Mouse (Mus musculus): ENCODE measurements around the gene Npr1. TPM values are rescaled to one million over a fixed set of nuclear protein-coding genes. Genes with fewer than 3 reads are reported as not detected.
A peak's percentile ranks its signal among the peaks of the same experiment; 100 is the strongest.

Npr1 gene
- 3.5 and 6.2 TPM in 2 replicates for total RNA-seq (2014; rRNA removed)
- polyA plus RNA-seq (2015; fragmentation: Nextera tagmentation; extraction: Ambion mirVana) = 2.8 TPM in 2 replicates

- 0% methylated on average over 26 of the region's 49 CpGs for WGBS
- no peaks in the 10 kb centered on the region for H3K4me1 ChIP-seq (ENCODE audit: insufficient read depth, low read length)
- ATAC-seq = peak; percentile 41
- peak within 1 kb of the TSS; percentile 49 for H3K9ac ChIP-seq (replicated peaks; ENCODE audit: low read length)
- no peaks in the 10 kb centered on the region for H3K9me3 ChIP-seq (ENCODE audit: low read length)
- no peaks in the 10 kb centered on the region for H3K36me3 ChIP-seq (ENCODE audit: insufficient read depth, low read length)
- TF ChIP-seq CTCF (IDR thresholded peaks at IDR 0.05; ENCODE audit: low read depth) = no peak
- H3K27me3 ChIP-seq (ENCODE audit: insufficient read depth, low read length) = peaks cover 3% of the 10 kb centered on the region
- peak within 1 kb of the TSS; percentile 96 for H3K4me2 ChIP-seq (ENCODE audit: low read depth, low read length)
- H3K27ac ChIP-seq = no peak within 1 kb of the TSS
- no peak for DNase-seq (ENCODE audit: low spot score)
- H3K4me3 ChIP-seq (ENCODE audit: low read length) = peak within 1 kb of the TSS; percentile 56
These were observed at the start of gene Npr1 for GRCm38 (mm10) chr3:90465686-90466310. Gene Npr1, minus strand, starts transcription at chr3:90465866.

- Histone ChIP-seq H3K9ac (replicated peaks; ENCODE audit: low read length) (0 out of 2 replicates have a peak overlapping the region, but pooled peaks have one; percentile 13), H3K36me3 (ENCODE audit: insufficient read depth, low read length) (no peaks in the 10 kb centered on the region), H3K27me3 (ENCODE audit: insufficient read depth, low read length) (peaks cover 4% of the 10 kb centered on the region), H3K9me3 (ENCODE audit: low read length) (no peaks in the 10 kb centered on the region), H3K4me3 (ENCODE audit: low read length) (peak overlapping the region; percentile 26), H3K4me2 (ENCODE audit: low read depth, low read length) (peak overlapping the region; percentile 56), H3K27ac (0 out of 2 replicates have a peak overlapping the region, but pooled peaks have one; percentile 42), H3K4me1 (ENCODE audit: insufficient read depth, low read length) (peaks cover 7% of the 10 kb centered on the region; the same call in 1 of the 2 replicates)
- no peak for DNase-seq (ENCODE audit: low spot score)
- WGBS = 41% methylated on average over 1 of the region's 1 CpGs
- no peak for ATAC-seq
- TF ChIP-seq CTCF (IDR thresholded peaks at IDR 0.05; ENCODE audit: low read depth) = no peak
These were observed 49.6 kb upstream of the Npr1 start for GRCm38 (mm10) chr3:90515242-90515641.

- TF ChIP-seq CTCF (IDR thresholded peaks at IDR 0.05; ENCODE audit: low read depth) = no peak
- DNase-seq (ENCODE audit: low spot score) (peak; percentile 28), ATAC-seq (peak; percentile 54)
- Histone ChIP-seq H3K4me3 (ENCODE audit: low read length) (peak overlapping the region; percentile 26), H3K27me3 (ENCODE audit: insufficient read depth, low read length) (peaks cover 4% of the 10 kb centered on the region), H3K36me3 (ENCODE audit: insufficient read depth, low read length) (no peaks in the 10 kb centered on the region), H3K4me1 (ENCODE audit: insufficient read depth, low read length) (peaks cover 7% of the 10 kb centered on the region; the same call in 1 of the 2 replicates), H3K9ac (replicated peaks; ENCODE audit: low read length) (0 out of 2 replicates have a peak overlapping the region, but pooled peaks have one; percentile 13), H3K27ac (peak overlapping the region; percentile 42; the same call in 1 of the 2 replicates), H3K9me3 (ENCODE audit: low read length) (no peaks in the 10 kb centered on the region), H3K4me2 (ENCODE audit: low read depth, low read length) (peak overlapping the region; percentile 56)
- WGBS = 1% methylated on average over 10 of the region's 10 CpGs
These were observed 49.0 kb upstream of the Npr1 start for GRCm38 (mm10) chr3:90514691-90515090.

DNA sequence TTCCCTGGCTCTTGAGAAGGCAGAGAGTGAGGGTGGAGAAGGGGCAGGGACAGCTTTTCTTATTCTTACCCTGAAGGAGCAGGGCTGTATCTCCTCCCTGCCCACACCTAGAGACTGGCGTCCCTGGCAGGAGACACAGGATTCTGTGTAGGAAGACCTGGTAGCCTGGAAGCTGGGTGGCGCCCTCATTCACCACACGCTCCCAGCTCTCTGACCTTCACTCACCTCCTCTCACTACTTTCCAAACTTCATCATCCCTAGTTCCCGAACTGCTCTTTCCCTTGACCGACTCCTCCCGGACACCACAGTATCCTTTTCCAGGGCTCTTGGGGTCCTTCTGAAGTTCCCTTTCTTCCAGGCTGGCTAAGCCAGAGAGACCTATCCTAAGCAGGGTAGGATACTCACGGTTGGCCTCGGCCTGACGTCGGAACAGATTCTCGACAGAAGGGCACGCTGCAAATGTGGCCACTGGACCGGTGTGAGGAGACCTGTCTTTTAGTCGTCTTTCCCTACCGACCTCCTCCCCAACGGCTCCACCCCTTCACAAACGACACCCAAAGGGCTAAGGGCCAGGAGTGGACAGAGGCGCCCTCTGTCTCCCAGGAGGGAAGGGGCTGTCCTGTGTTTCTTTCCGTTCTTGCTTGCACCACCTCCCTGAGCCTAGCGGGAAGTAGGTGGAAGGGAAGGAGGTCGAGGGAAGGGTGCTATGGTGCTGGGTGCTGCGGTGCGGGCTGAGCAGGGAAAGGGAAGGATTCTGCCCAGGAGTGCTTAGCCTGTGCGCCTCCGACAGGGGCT is 48.3 kb upstream of the Npr1 start, which contains the start of the genes S100a1 and S100a13:
S100a1 (minus strand) TSS at position 597 of the 795 bp plus-strand sequence.
S100a13 (plus strand) TSS at position 640 of the 795 bp plus-strand sequence.
- TF ChIP-seq CTCF (IDR thresholded peaks at IDR 0.05; ENCODE audit: low read depth) = peak; percentile 50; the same call in 1 of the 2 replicates
- H3K4me1 ChIP-seq (ENCODE audit: insufficient read depth, low read length) = peaks cover 7% of the 10 kb centered on the region; the same call in 1 of the 2 replicates

DNA sequence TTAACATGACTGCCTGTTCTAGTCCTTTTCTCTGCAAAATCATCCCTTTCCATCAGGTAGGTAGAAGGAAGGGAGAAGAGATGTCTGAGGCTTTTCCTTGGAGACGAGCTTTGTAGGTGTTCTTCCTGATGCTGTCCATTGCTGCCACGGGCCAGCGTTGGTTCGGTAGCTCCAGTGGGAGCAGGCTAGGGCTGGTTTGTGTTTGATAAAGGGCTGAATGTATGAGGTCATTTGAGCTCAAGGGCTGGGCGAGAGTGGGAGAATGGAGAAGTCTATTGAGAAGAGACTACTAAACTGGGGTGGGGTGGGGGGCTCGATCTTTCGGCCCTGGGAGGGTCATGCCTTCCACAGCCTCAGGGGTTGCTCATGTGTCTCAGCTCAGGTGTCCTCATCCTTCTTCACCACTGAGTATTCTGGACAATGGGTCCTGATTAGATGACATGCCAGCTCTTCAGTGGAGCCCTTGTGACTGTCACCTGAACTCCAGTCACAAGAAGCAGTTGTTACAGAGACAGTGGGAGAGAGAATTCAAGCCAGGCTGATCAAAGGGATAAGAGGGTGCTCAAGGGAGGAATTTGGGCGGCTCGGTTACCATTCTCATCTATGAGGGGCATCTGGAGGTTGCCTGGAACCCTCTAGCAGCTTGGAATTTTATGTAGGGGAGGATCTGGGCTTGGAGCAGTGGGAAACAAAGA is 47.4 kb upstream of the Npr1 start:
- Histone ChIP-seq H3K36me3 (ENCODE audit: insufficient read depth, low read length) (no peaks in the 10 kb centered on the region), H3K4me2 (ENCODE audit: low read depth, low read length) (peak overlapping the region; percentile 56; the same call in 1 of the 2 replicates), H3K27me3 (ENCODE audit: insufficient read depth, low read length) (peaks cover 4% of the 10 kb centered on the region), H3K4me3 (ENCODE audit: low read length) (no peak overlapping the region), H3K27ac (no peak overlapping the region), H3K4me1 (ENCODE audit: insufficient read depth, low read length) (peaks cover 7% of the 10 kb centered on the region; the same call in 1 of the 2 replicates), H3K9me3 (ENCODE audit: low read length) (no peaks in the 10 kb centered on the region), H3K9ac (replicated peaks; ENCODE audit: low read length) (no peak overlapping the region)
- no peak for ATAC-seq
- no peak for TF ChIP-seq CTCF (IDR thresholded peaks at IDR 0.05; ENCODE audit: low read depth)
- WGBS = 81% methylated on average over 9 of the region's 9 CpGs
- DNase-seq (ENCODE audit: low spot score) = no peak

More for the DNA sequence above, 48.3 kb upstream of the Npr1 start, which contains the start of the genes S100a1 and S100a13:
- Histone ChIP-seq H3K9me3 (ENCODE audit: low read length) (no peaks in the 10 kb centered on the region), H3K4me3 (ENCODE audit: low read length) (peak within 1 kb of the TSS; percentile 26), H3K27ac (peak within 1 kb of the TSS; percentile 42; the same call in 1 of the 2 replicates), H3K27me3 (ENCODE audit: insufficient read depth, low read length) (peaks cover 4% of the 10 kb centered on the region), H3K36me3 (ENCODE audit: insufficient read depth, low read length) (no peaks in the 10 kb centered on the region), H3K4me2 (ENCODE audit: low read depth, low read length) (peak within 1 kb of the TSS; percentile 56), H3K9ac (replicated peaks; ENCODE audit: low read length) (0 out of 2 replicates have a peak within 1 kb of the TSS, but pooled peaks have one; percentile 22)
- DNase-seq (ENCODE audit: low spot score) (peak; percentile 52), ATAC-seq (peak; percentile 37; the same call in 1 of the 2 replicates)
- 8% methylated on average over 24 of the region's 25 CpGs for WGBS

GRCm38 (mm10) chr3:90512276-90512675 is 46.6 kb upstream of the Npr1 start:
- peaks cover 13% of the 10 kb centered on the region; the same call in 1 of the 2 replicates for H3K4me1 ChIP-seq (ENCODE audit: insufficient read depth, low read length)
- ATAC-seq (no peak), DNase-seq (ENCODE audit: low spot score) (no peak)
- TF ChIP-seq CTCF (IDR thresholded peaks at IDR 0.05; ENCODE audit: low read depth) = no peak
- no peaks in the 10 kb centered on the region for H3K9me3 ChIP-seq (ENCODE audit: low read length)
- H3K9ac ChIP-seq (replicated peaks; ENCODE audit: low read length) = no peak overlapping the region
- no peak overlapping the region for H3K27ac ChIP-seq
- H3K27me3 ChIP-seq (ENCODE audit: insufficient read depth, low read length) = peaks cover 4% of the 10 kb centered on the region
- WGBS = 90% methylated on average over 5 of the region's 5 CpGs
- no peak overlapping the region for H3K4me2 ChIP-seq (ENCODE audit: low read depth, low read length)
- no peaks in the 10 kb centered on the region for H3K36me3 ChIP-seq (ENCODE audit: insufficient read depth, low read length)
- H3K4me3 ChIP-seq (ENCODE audit: low read length) = no peak overlapping the region

Data from hindbrain, postnatal 0 days (tissue).